Mouse (Mus musculus): ENCODE data around the gene Gpr63.

GRCm38 (mm10) chr4:25035158-25035791 lies 69.1 kb downstream of the Gpr63 start:
- TF ChIP-seq CTCF (IDR thresholded peaks at IDR 0.05; ENCODE audit: low read depth, low read length): no peak
- TF ChIP-seq POLR2A (IDR thresholded peaks at IDR 0.05; ENCODE audit: borderline replicate concordance, low read depth, low read length): no peak
